Mouse (Mus musculus) ES-CJ7 (cell line): Measurements from ENCODE around the gene Sh2d2a.
"Not testable (repeated sequence)": the region's sequence is repeated elsewhere in the genome, so short reads cannot be mapped to it uniquely, and the experiment has no call there.

Source experiments
- DNase-seq: peaks from one replicate; pipeline ENCODE4 v3.0.0; 2011; ENCODE audit warnings: low read depth, low spot score

Gene Sh2d2a

DNA sequence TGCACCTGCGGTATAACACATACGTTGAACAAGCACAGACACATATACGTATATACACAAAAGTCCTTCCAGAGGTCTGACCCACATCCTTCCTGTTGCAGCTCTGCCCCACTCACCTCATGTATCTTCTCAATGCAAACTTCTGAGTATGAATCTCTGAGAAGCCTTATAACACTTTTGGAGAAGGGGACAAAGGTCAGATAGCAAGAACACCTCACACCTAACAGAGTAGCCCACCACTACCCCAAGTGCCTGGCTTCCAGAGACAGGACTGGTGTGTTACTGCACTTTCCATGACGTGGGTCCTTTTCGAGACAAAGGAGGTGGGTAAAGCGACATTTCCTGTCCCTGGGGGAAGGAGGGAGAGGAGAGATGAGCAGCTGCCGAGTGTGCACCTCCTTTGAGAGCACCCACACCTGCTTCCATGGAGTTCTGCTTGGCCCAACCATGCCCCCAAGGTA is at the start of gene Sh2d2a:
Gene Sh2d2a (plus strand): TSS at position 106 of the 461 bp plus-strand sequence.
- DNase-seq, result no peak

DNA sequence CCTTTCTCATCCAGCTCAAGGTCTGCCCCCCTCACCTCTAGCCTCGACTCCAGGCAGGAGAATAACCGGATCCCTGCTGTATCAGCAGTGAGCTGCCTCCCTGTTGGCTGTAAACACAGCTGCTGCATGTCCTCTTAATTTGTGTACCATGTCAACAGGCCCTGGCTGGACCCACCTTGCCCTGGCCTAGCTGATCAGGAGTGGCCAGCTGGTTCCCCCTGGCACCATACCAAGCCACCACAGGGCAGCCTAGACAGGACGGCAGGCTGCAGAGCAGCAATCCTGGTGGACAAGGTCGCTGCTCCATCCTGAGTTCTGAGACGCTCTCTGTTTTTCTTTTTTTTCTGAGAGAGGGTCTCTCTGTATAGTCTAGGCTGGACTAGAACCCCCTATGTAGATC is 44.9 kb upstream of the Sh2d2a start:
- DNase-seq, result no peak

DNA sequence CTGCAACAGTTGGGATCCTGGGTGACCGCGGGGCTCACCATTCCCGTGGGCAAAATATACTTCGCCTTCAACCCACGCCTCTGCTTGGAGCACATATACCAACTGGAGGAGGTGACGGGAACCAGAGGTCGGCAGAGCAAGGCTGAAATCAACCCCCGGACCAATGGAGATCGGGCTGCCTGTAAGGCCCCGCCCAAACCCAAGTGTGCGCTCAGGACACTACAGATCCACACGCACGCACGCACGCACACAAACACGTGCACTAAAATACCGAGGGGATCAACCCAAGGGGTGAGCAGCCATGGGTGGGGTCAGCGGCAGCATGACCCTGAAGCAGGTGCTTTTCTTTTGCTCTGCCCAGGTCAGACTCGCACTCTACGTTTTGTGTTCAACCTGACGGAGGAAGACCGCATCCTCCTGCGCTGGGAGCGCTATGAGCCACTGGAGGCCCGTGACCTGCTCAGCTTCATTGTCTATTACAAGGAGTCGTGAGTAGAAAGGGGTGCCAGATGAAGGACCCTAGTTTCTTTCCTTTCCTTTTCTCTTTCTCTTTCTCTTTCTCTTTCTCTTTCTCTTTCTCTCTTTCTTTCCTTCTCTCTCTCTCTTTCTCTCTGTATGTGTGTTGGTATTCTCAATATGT is 42.4 kb upstream of the Sh2d2a start:
- DNase-seq, result peak; percentile 31

DNA sequence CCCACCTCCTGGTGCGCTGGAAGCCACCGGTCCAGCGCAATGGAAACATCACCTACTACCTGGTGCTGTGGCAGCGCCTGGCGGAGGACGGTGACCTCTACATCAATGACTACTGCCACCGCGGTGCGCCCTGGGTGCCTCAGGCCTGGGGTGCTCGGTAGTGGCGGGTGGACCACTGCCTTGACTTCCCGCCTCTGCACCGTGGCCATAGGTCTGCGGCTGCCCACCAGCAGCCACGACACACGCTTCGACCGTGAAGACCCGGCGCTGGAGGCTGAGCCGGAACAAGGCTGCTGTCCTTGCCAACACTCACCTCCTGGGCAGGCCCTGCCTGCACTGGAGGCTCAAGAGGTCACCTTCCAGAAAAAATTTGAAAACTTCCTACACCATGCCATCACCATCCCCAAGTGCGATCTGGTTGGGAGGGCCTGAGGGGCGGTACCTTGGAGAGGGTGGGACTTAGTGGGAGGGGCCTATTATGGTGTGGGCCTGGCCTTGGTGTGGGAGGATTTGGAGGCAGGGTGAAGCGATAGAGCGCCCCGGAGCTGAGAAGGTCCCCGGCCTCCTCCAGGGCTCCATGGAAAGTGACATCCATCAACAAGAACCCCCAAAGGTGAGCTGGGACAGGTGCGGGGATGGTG is 37.1 kb upstream of the Sh2d2a start:
- peak; percentile 48 for DNase-seq

DNA sequence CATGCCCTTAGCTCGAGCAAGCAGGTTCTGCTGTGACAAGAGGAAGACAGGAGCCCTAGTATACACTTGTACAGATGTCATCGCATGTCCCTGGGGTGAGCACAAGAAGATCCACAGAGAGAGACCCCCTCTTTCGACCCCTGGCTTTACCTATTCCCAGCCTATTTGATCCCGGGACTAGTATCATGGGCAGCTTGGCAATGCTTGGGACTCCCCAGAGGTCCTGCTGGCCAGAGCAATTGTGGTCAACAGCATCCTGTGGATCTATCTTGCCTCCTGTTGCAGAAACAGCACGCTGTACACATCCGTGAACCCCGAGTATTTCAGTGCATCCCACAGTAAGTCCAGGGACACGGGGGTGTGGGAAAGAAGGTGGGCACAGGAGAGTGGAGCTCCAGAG is 35.3 kb upstream of the Sh2d2a start:
- DNase-seq, result no peak

DNA sequence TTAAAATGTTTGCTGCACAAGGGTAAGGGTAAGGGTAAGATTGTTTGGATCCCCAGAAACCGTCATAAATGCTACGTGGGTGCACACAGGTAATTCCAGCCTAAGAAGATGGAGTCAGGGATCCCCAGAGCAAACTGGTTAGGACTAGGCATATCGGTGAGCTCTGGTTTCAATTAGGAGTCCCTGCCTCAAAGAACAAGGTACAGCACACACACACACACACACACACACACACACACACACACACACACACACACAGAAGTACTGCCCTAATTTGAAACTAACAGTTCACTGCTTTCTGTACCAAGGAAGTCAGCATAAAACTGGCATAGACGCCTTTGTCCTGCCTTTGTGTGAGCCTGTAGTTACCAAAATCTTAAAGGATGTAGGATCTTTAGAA is 34.1 kb upstream of the Sh2d2a start:
- no peak for DNase-seq

DNA sequence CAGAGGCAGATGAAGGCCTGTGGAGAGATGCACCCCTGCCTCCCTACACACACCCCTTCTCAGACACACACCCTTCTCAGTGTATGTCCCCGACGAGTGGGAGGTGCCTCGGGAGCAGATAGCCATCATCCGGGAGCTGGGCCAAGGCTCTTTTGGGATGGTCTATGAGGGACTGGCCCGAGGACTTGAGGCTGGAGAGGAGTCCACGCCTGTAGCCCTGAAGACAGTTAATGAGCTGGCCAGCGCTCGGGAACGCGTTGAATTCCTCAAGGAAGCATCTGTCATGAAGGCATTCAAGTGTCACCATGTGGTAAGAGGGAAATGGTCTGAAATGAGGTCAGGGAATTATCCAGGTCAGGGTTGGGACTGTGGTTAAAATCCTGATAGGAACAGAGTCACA is 33.7 kb upstream of the Sh2d2a start:
- DNase-seq, result no peak

DNA sequence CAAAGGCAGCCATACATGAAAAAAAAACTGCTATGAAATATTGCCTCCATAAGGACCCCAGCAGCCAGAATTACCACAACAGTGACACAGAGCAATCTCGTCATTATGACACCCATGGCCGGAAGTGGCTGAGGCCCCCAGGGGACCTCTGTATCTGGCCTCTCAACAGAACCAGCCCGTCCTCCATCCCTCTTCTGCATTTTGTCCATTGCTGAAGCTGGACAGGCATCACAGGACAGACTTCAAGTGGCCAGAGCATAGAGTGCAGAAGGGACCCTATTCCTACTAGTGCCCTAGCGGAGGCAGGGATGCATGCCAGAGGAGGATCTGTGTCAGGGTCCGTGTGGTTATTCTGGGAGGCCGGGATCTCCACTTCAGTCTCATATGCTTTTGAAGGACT is 30.4 kb upstream of the Sh2d2a start:
- no peak for DNase-seq

DNA sequence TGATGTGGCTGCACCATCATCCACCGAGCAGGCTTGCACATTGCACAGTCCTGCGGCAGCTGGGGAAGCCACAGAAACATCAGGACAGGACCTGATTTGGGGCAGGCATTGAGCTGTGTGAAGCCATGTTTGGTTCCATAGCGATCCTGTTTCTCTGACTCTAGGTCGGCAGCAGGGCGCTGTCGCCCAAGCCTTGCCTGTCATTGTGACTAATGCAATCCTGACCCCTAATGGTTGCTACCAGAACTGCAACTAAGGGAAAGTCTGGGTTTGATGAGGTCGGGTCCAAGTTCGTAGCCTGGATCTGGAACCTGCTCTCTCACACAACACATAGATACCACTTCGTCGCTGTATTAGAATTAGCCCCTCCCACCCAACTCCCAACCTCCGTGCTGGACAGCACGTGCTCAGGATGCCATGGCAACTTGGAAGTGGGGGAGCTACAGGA is 29.9 kb upstream of the Sh2d2a start:
- DNase-seq, result peak; percentile 89

DNA sequence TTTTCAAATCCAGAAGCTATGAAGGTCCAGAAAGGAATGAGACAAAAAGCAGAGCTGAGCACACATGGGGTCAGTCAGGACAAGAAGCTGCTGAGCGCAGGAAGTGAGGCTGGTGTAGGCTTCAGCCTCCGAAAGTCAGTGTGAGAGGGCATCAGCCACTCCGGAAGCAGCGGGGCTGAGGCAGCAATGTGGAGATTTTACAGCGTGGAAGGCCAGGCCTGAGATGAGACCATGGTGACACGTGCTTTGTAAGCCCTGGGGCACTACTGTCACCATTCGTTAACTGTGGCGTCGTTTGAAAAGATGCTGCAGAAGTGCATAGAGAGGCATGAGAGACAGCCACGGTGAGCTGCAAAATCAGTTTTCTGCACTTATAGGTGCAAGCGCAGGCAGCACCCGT is 28.3 kb upstream of the Sh2d2a start:
- no peak for DNase-seq

DNA sequence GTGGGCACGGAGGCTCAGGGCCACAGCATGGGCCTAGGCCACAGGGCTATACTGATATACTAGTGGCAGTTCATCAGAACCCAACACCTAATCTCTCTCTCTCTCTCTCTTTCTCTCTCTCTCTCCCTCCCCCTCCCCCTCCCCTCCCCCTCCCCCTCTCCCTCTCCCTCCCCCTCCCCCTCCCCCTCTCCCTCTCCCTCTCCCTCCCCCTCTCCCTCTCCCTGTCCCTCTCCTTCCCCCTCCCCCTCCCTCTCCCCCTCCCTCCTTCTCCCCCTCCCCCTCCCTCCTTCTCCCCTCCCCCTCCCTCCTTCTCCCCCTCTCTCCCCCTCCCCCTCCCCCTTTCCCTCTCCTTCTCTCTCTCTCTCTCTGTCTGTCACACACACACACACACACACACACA is 22.3 kb upstream of the Sh2d2a start, which contains the start of gene Pear1:
Gene Pear1 (minus strand): TSS at position 101 of the 400 bp plus-strand sequence.
- not testable (repeated sequence) for DNase-seq

DNA sequence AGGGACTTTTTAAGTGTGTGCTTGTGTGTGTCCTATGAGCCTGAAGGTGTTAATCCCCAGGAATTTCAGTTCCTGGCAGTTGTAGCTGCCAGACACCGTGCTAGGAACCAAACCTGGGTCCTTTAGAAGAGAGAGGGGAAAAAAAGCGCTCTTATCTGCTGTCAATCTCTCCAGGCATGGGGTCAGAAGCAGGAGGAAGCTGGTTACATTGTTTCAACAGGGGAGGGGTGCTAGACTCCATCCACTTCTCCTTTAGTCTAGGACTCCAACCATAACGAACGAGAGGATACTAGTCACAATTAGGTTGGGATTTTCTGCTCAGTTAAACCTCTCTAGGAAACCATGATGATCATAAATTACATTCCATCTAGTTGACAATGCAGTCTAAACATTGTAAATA is 18.1 kb upstream of the Sh2d2a start:
- DNase-seq, result no peak

DNA sequence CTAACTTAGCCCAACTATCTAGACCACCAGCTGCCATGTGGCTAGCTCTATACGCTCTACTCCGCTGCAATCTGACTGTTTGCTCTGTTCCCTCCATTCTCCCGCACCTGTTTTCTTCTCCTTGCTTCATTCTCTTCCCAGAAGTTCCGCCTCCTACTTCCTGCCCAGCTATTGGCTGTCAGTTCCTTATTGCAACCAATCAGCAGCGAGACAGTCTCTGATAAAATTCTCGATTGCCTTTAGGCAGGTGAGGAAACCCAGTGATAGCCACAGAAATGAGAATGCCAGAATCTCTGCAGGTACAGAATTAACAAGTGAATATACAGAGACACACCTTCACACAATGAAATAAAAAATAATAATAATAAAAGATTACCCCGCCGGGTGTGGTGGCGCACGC is 17.5 kb upstream of the Sh2d2a start:
- peak; percentile 61 for DNase-seq

DNA sequence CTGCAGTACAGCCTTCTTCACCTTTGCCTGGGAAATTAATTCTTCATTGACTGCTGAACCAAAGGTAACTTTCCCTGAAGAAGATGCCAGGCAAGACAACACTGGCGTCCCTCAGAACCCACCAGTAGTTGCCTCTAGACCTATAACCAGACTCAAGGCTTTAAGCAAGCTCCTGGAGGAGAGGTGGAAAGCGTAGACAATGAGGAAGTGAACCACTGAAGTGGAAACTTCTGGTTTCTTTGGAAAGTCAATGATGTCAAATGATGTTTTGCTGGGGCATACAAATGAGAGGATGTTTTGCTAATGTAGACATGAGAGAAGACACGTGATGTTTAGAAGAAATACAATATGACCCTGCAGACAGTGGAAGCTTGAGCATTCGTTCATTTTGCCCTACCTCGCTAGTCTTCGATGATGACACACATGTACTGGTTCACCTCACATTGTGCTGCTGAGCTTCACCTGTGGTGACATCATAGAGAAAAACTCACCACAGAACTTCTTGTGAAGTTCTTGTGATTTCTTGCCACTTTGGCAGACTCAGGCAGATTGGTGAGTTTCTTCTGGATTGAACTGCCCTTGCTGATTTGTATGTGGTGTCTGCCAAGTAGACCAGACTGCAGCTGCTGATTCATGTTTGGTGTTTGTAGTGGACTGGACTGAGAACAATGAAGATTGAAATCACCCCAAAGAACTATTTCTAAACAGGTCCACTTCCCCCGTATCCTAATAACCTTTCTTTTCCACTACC is 14.3 kb upstream of the Sh2d2a start:
- DNase-seq, result no peak

DNA sequence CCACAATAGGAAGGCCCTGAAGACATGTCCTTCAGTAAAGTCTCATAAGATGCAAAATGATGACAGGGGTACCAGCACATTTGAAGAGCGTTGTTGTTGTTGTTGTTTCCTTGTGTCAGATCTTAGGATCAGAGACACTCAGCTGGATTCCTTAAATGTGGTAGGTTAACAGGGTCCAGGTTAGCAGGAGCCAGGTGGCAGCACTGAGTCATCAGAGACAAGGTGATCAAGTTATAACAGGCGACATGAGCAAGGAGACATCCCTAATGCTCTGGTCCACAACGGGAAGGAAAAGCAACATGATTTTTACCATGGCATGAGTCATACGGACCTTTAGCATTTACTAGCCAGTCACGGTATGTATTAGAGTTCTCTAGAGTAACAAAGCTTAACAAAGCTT is 13.1 kb upstream of the Sh2d2a start:
- DNase-seq, result peak; percentile 51

DNA sequence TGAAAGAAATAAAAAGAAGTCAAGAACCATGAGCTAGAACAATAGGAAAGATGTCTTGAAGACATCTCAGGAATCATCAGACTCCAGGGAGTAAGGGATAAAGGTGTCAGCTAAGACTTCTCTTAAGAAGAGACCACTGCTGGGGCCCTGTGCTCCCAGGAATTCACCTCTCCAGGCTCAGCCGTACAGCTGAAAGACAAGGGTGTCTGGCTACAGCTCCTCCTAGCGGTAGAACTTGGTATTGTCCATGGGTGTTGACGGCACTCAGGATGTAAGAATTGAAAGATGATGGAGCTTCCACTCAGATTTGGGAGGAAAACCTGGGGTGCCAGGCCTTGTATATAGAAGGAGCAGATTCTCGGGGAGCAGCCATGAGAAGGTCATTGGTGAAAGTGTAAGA is 7.9 kb upstream of the Sh2d2a start:
- peak; percentile 81 for DNase-seq

DNA sequence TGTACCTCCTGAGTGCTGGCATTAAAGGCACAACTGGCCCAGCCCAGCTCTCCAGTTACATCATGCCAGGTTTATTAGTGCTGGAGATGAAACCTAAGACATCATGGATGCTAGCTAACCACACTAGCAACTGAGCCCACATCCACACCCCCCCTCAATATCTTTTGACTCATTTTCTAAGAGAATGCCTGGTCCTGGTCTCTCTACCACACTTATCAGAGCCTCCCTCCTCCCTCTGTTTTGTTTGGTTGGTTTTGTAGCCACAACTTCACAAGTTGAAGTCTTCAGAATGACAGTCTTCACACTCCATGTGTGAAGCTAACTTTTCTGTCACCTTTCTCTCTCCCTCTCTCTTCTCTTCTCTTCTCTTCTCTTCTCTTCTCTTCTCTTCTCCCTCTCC is 5.7 kb upstream of the Sh2d2a start:
- no peak for DNase-seq

DNA sequence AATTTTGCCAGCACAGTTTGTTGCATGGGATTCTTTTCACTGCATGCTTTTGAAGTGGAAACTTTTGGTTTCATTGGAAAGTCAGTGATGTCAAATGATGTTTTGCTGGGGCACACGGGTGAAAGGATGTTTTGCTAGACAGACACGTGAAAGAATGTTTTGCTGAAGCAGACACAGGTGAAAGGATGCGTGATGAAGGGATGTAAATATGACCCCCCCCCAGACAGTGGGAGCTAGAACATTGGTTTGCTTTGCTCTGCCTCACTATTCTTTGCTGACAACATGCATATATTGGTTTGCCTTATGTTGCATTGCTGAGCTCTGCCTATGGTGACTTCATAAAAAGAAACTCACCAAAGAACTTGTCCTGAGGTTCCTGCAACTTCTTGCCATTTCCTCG is 1.6 kb upstream of the Sh2d2a start:
- no peak for DNase-seq

DNA sequence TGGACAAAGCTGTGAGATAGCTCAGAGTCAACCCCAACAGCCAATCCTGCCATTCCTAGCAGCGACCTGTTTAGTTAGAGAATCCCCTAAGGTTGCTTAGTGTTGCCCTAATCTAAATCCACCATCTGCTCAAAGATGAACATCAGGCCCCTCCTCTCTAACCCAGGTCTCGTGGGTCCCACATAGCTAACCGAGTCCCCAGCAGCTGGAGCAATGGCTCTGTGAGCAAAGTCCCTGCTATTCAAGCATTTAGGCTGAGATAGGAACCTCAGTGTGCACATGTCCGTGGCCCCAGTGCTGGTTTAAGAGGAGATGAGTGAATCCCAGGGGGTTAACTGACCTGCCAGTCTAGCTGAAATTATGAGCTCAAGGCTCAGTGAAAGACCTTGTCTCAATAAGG is 369 bp upstream of the Sh2d2a start:
- DNase-seq, result no peak

DNA sequence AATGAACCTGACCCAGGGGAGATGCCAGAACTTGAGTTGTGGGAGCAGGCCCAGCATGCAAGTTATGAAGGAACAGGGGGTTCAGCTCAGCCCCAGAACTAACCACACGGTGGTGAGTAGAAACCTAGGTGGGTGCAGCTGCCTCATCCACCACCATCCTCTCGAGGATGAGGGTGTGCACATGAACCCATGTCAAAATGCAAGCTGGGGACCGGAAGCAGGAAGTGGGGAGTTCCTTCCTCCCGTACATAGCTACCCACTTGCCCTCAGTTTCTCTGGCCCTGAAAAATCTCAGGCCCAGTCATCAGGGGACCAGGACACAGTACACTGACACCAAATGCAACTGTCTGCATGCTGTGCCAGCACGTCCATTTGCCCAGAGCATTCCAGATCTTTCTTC is 1.1 kb downstream of the Sh2d2a start:
- no peak for DNase-seq

DNA sequence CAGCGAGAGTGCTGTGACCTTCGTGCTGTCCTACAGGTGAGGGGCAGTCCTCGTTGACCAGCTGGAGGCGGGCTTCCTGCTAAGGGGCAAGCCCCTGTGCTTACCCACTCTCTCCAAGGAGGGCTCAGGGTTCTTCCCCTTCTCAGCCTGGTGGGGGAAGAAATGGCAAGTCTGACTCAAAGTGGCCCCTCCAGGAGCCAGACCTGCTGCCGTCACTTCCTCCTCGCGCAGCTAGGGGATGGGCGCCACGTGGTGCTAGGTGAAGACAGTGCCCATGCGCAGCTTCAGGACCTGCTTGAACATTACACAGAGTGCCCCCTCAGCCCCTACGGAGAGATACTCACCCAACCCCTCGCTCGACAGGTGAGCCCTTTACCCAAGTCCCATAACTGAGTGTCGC is 2.6 kb downstream of the Sh2d2a start:
- DNase-seq, result no peak

DNA sequence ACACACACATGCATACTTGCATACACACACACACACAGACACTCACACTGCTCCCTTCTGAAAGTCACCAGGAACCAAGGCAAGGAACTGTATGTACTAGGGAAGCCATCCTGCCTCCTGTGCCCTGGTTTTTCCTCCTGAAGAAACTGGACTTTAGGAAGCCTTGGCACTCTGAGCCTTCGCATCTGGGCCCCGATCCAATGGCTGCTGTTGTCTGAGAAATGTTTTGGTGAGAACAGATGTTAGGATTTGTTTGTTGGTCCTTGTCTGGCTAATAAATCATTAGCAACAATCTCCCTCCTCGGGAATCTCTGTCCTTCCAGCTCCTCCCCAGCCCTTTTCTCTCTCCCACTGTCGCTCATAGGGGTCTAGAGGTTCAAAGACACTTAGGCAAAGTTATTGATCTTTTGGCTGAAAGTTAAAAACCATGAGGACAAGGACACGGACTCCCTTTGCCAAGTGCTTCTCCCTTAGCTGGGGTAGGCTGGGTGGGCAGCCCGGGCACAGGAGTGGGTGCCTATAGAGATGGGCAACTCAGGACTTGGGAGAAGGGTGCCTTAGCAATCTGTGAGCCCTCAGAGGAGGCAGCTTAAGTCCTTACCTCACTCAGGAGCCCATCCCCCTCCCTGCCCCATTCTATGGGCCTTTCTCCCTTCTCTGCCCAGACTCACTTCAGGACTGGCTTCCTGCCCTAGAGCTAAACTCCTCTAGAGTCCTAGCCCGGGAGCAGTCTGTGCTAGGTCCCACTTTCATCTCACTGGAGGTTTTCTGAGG is 8.4 kb downstream of the Sh2d2a start:
- no peak for DNase-seq
